Comparison of ENCODE assay signal across 9 mouse cellular contexts in genomic region chr5:96951493-96952105, GRCm38 (mm10). TPM values are rescaled to one million over a fixed set of nuclear protein-coding genes. Genes with fewer than 3 reads are reported as not detected.
A peak's percentile ranks its signal among the peaks of the same experiment; 100 is the strongest.
DNase-seq lines count a peak whose midpoint lies in the region; ATAC-seq lines count a peak whose summit lies in the region.
"Had no signal": no experiment of that assay in that cellular context is flagged by ENCODE, and none has a peak within 500 bp of the region (broad histone marks: within the 10 kb centered on the region; RNA-seq: fewer than 3 reads in every experiment).

No protein-coding gene starts in this region.

- no peak for ATAC-seq in forebrain, embryonic 16.5 days
- no peak for ATAC-seq in megakaryocyte, adult 5-6 weeks (ENCODE audit: poor library complexity, severe bottlenecking)
- peak; percentile 73; the same call in 1 of the 2 replicates for ATAC-seq in stomach, embryonic 16.5 days (ENCODE audit: insufficient read depth, low FRiP score)
- ATAC-seq in midbrain, embryonic 15.5 days (replicated peaks): no peak

- H3K4me1 ChIP-seq in forebrain, embryonic 10.5 days: peaks cover 17% of the 10 kb centered on the region
- peaks cover 9% of the 10 kb centered on the region for H3K4me1 ChIP-seq in forebrain, embryonic 16.5 days (replicated peaks; ENCODE audit: control insufficient read depth, insufficient read depth, low read length)
- H3K4me1 ChIP-seq in megakaryocyte, embryonic 14.5 days: peaks cover 80% of the 10 kb centered on the region
- peaks cover 4% of the 10 kb centered on the region; the same call in 1 of the 2 replicates for H3K4me1 ChIP-seq in stomach, embryonic 16.5 days (ENCODE audit: control insufficient read depth, insufficient read depth, low read length)
- no peaks in the 10 kb centered on the region for H3K4me1 ChIP-seq in midbrain, embryonic 15.5 days

- H3K9me3 ChIP-seq in forebrain, embryonic 10.5 days: no peaks in the 10 kb centered on the region
- H3K9me3 ChIP-seq in forebrain, embryonic 16.5 days (ENCODE audit: control insufficient read depth, low read length): no peaks in the 10 kb centered on the region
- no peaks in the 10 kb centered on the region for H3K9me3 ChIP-seq in megakaryocyte, embryonic 14.5 days
- H3K9me3 ChIP-seq in stomach, embryonic 16.5 days (replicated peaks; ENCODE audit: control insufficient read depth, low read length): no peaks in the 10 kb centered on the region
- H3K9me3 ChIP-seq in midbrain, embryonic 15.5 days: no peaks in the 10 kb centered on the region

- H3K4me2 ChIP-seq in forebrain, embryonic 16.5 days (ENCODE audit: low read length): no peak overlapping the region
- no peak overlapping the region for H3K4me2 ChIP-seq in stomach, embryonic 16.5 days (ENCODE audit: low read depth, low read length)
- H3K4me2 ChIP-seq in midbrain, embryonic 15.5 days: no peak overlapping the region

- WGBS in forebrain, embryonic 10.5 days: 79% methylated on average over 8 of the region's 8 CpGs
- 84% methylated on average over 8 of the region's 8 CpGs for WGBS in forebrain, embryonic 16.5 days
- 74% methylated on average over 8 of the region's 8 CpGs for WGBS in stomach, embryonic 16.5 days
- WGBS in midbrain, embryonic 15.5 days: 81% methylated on average over 8 of the region's 8 CpGs

- no peaks in the 10 kb centered on the region for H3K27me3 ChIP-seq in forebrain, embryonic 10.5 days (ENCODE audit: poor library complexity, severe bottlenecking)
- H3K27me3 ChIP-seq in forebrain, embryonic 16.5 days (replicated peaks; ENCODE audit: control insufficient read depth, insufficient read depth, low read length): no peaks in the 10 kb centered on the region
- H3K27me3 ChIP-seq in megakaryocyte, embryonic 14.5 days (replicated peaks): no peaks in the 10 kb centered on the region
- no peaks in the 10 kb centered on the region for H3K27me3 ChIP-seq in stomach, embryonic 16.5 days (ENCODE audit: control insufficient read depth, insufficient read depth, low read length)
- no peaks in the 10 kb centered on the region for H3K27me3 ChIP-seq in midbrain, embryonic 15.5 days (replicated peaks)

- no peaks in the 10 kb centered on the region for H3K36me3 ChIP-seq in forebrain, embryonic 10.5 days (replicated peaks)
- H3K36me3 ChIP-seq in forebrain, embryonic 16.5 days (ENCODE audit: control insufficient read depth, insufficient read depth): no peaks in the 10 kb centered on the region
- peaks cover 2% of the 10 kb centered on the region for H3K36me3 ChIP-seq in megakaryocyte, embryonic 14.5 days (replicated peaks; ENCODE audit: low read length)
- no peaks in the 10 kb centered on the region for H3K36me3 ChIP-seq in stomach, embryonic 16.5 days (ENCODE audit: control insufficient read depth, insufficient read depth, low read length)
- H3K36me3 ChIP-seq in midbrain, embryonic 15.5 days (replicated peaks): no peaks in the 10 kb centered on the region

- no peak overlapping the region for H3K4me3 ChIP-seq in forebrain, embryonic 10.5 days
- no peak overlapping the region for H3K4me3 ChIP-seq in forebrain, embryonic 16.5 days (replicated peaks; ENCODE audit: low read length)
- H3K4me3 ChIP-seq in megakaryocyte, embryonic 14.5 days (replicated peaks): peak overlapping the region; percentile 84
- H3K4me3 ChIP-seq in stomach, embryonic 16.5 days (replicated peaks; ENCODE audit: low read length): no peak overlapping the region
- no peak overlapping the region for H3K4me3 ChIP-seq in midbrain, embryonic 15.5 days

- no peak overlapping the region for H3K9ac ChIP-seq in forebrain, embryonic 16.5 days (replicated peaks; ENCODE audit: low read depth, low read length)
- H3K9ac ChIP-seq in stomach, embryonic 16.5 days (ENCODE audit: low read length): no peak overlapping the region
- no peak overlapping the region for H3K9ac ChIP-seq in midbrain, embryonic 15.5 days

- peak overlapping the region; percentile 48; the same call in 1 of the 2 replicates for H3K27ac ChIP-seq in forebrain, embryonic 10.5 days
- H3K27ac ChIP-seq in forebrain, embryonic 16.5 days (ENCODE audit: low read length): no peak overlapping the region
- H3K27ac ChIP-seq in stomach, embryonic 16.5 days (ENCODE audit: low read length): no peak overlapping the region
- H3K27ac ChIP-seq in midbrain, embryonic 15.5 days: no peak overlapping the region

- DNase-seq in forebrain, embryonic 10.5 days (ENCODE audit: extremely low spot score, low spot score): no peak
- DNase-seq in liver: peak; percentile 88
- no peak for DNase-seq in cerebellum, postnatal 25 days
- DNase-seq: cerebellum, postnatal 36 days had no signal

RNA-seq across cellular contexts. Expression of gene Bmp2k, which starts 45.9 kb away (rescaled TPM):
- polyA plus RNA-seq in forebrain, embryonic 10.5 days (2016; fragmentation: Nextera tagmentation; extraction: Ambion mirVana): 8.7 and 8.8 TPM in 2 replicates
- polyA plus RNA-seq in forebrain, embryonic 16.5 days (2015; fragmentation: Nextera tagmentation; extraction: Ambion mirVana): 7.2 and 8.3 TPM in 2 replicates
- 11.6 and 15.5 TPM in 2 replicates for polyA plus RNA-seq in megakaryocyte, embryonic 14.5 days (2012; ENCODE audit: insufficient read depth, low replicate concordance)
- 67.8 and 74.8 TPM in 2 replicates for total RNA-seq in megakaryocyte, adult 5-6 weeks (2015)
- total RNA-seq in megakaryocyte, adult 5-6 weeks (2017): 33.7 and 43.9 TPM in 2 replicates
- polyA plus RNA-seq in stomach, embryonic 16.5 days (2015; fragmentation: Nextera tagmentation; extraction: Ambion mirVana): 8.9 and 10.2 TPM in 2 replicates
- polyA plus RNA-seq in midbrain, embryonic 15.5 days (2015; fragmentation: Nextera tagmentation; extraction: Ambion mirVana): 9.2 and 9.9 TPM in 2 replicates
